Mouse (Mus musculus): ENCODE results near the gene Gsg1. TPM values are rescaled to one million over a fixed set of nuclear protein-coding genes. Genes with fewer than 3 reads are reported as not detected.

Gsg1 gene
- polyA plus RNA-seq (2014; fragmentation: Illumina TruSeq; extraction: RNeasy Lipid Tissue Mini Kit (QIAGEN cat#74804); ENCODE audit: low read depth, low replicate concordance) = not detected

GRCm38 (mm10) chr6:135254153-135254552 lies at the start of gene Gsg1:
Gsg1 (minus strand) TSS chr6:135254351.

GRCm38 (mm10) chr6:135197921-135198532 lies 56.1 kb downstream of the Gsg1 start, which contains the start of the genes Fam234b and Hebp1:
Fam234b (plus strand) TSS chr6:135197977.
Hebp1 (minus strand) TSS chr6:135198022.

Other genes starting within 250 kb of the Gsg1 start
- 73.3 TPM for gene Ddx47, start 242.7 kb downstream of the Gsg1 start, polyA plus RNA-seq (2014; fragmentation: Illumina TruSeq; extraction: RNeasy Lipid Tissue Mini Kit (QIAGEN cat#74804); ENCODE audit: low read depth, low replicate concordance)
- not detected for gene Gprc5a, start 188.7 kb downstream of the Gsg1 start, polyA plus RNA-seq (2014; fragmentation: Illumina TruSeq; extraction: RNeasy Lipid Tissue Mini Kit (QIAGEN cat#74804); ENCODE audit: low read depth, low replicate concordance)
- not detected for gene Gprc5d, start 136.1 kb downstream of the Gsg1 start, polyA plus RNA-seq (2014; fragmentation: Illumina TruSeq; extraction: RNeasy Lipid Tissue Mini Kit (QIAGEN cat#74804); ENCODE audit: low read depth, low replicate concordance)
- 10.6 TPM for gene Fam234b, start 56.4 kb downstream of the Gsg1 start, polyA plus RNA-seq (2014; fragmentation: Illumina TruSeq; extraction: RNeasy Lipid Tissue Mini Kit (QIAGEN cat#74804); ENCODE audit: low read depth, low replicate concordance)
- 182 TPM for gene Hebp1, start 56.3 kb downstream of the Gsg1 start, polyA plus RNA-seq (2014; fragmentation: Illumina TruSeq; extraction: RNeasy Lipid Tissue Mini Kit (QIAGEN cat#74804); ENCODE audit: low read depth, low replicate concordance)
- gene Pbp2, start 56.1 kb upstream of the Gsg1 start, polyA plus RNA-seq (2014; fragmentation: Illumina TruSeq; extraction: RNeasy Lipid Tissue Mini Kit (QIAGEN cat#74804); ENCODE audit: low read depth, low replicate concordance) = not detected
- 3.6 TPM for gene Emp1, start 108.2 kb upstream of the Gsg1 start, polyA plus RNA-seq (2014; fragmentation: Illumina TruSeq; extraction: RNeasy Lipid Tissue Mini Kit (QIAGEN cat#74804); ENCODE audit: low read depth, low replicate concordance)

Measured in liver, adult 10 weeks (tissue).